In the genomic region with DNA sequence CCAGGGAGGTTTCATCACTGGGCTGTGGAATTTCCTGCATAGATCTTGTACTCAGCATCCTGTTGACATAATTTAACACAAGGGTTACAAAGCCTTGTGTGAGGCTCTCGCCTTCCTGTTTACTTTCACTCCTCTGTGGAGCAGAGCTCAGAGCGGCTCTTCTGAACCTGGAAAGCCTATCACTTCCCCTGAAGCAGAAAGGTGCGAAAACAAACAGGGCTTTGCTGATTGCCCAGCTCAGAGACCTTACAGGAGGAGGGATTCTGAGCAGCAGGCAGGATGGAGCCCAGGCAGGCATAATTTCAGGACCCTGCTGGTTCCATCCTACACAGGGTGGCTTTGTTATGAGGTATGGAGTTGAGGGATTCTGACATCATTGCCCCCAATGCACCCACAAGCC, we compare ENCODE assay signal across 10 mouse cellular contexts.
DNase-seq lines count a peak whose midpoint lies in the region; ATAC-seq and TF ChIP-seq lines count a peak whose summit lies in the region.
"Had no signal": no experiment of that assay in that cellular context is flagged by ENCODE, and none has a peak within 500 bp of the region (broad histone marks: within the 10 kb centered on the region; RNA-seq: fewer than 3 reads in every experiment).

No protein-coding gene starts in this region.

- peak; percentile 81 for ATAC-seq in kidney, embryonic 14.5 days (ENCODE audit: low FRiP score, low TSS enrichment)
- ATAC-seq in inflammation-experienced regulatory T-cells, adult 6 months, result peak; percentile 46
- no peak for ATAC-seq in midbrain, postnatal 0 days (ENCODE audit: low FRiP score)

- no peak for DNase-seq in kidney, postnatal 10 days
- DNase-seq in embryo, embryonic 9.5 days (ENCODE audit: extremely low spot score), result peak; percentile 19
- peak; percentile 25 for DNase-seq in midbrain, postnatal 0 days (ENCODE audit: low spot score)
- no peak for DNase-seq in adrenal gland, postnatal 4 days (ENCODE audit: low spot score in 2 of 2)
- no peak for DNase-seq in adrenal gland, adult 18-20 months (ENCODE audit: low spot score in 2 of 2)
- DNase-seq: cerebellum, adult 18-20 months; heart, postnatal 14 days had no signal

- 9% methylated on average over 3 of the region's 3 CpGs for WGBS in kidney, embryonic 14.5 days
- whole genome bisulfite sequencing in midbrain, postnatal 0 days, result 54% methylated on average over 3 of the region's 3 CpGs

- H3K27ac ChIP-seq in kidney, embryonic 14.5 days (ENCODE audit: low read depth, low read length), result no peak overlapping the region
- H3K27ac ChIP-seq in midbrain, postnatal 0 days (ENCODE audit: low read depth, low read length), result no peak overlapping the region
- H3K27ac ChIP-seq: macrophage had no signal

- H3K9me3 ChIP-seq in kidney, embryonic 14.5 days (ENCODE audit: control insufficient read depth, low read length), result no peaks in the 10 kb centered on the region
- no peaks in the 10 kb centered on the region for H3K9me3 ChIP-seq in midbrain, postnatal 0 days (ENCODE audit: low read length)

- H3K4me3 ChIP-seq in kidney, embryonic 14.5 days (ENCODE audit: low read length), result no peak overlapping the region
- H3K4me3 ChIP-seq in midbrain, postnatal 0 days (ENCODE audit: low read depth, low read length), result no peak overlapping the region

- H3K4me2 ChIP-seq in kidney, embryonic 14.5 days (replicated peaks; ENCODE audit: low read depth, low read length), result peak overlapping the region; percentile 22
- no peak overlapping the region for H3K4me2 ChIP-seq in midbrain, postnatal 0 days (ENCODE audit: low read depth, low read length, poor library complexity, severe bottlenecking)

- H3K4me1 ChIP-seq in kidney, embryonic 14.5 days (ENCODE audit: control insufficient read depth, insufficient read depth, low read length), result peaks cover 11% of the 10 kb centered on the region; the same call in 1 of the 2 replicates
- H3K4me1 ChIP-seq in midbrain, postnatal 0 days (ENCODE audit: insufficient read depth, low read length), result no peaks in the 10 kb centered on the region

- no peak overlapping the region for H3K9ac ChIP-seq in kidney, embryonic 14.5 days (ENCODE audit: low read depth, low read length)
- H3K9ac ChIP-seq in midbrain, postnatal 0 days (replicated peaks; ENCODE audit: low read length, poor library complexity, severe bottlenecking), result no peak overlapping the region

- no peaks in the 10 kb centered on the region for H3K36me3 ChIP-seq in kidney, embryonic 14.5 days (ENCODE audit: control insufficient read depth, insufficient read depth, low read length)
- no peaks in the 10 kb centered on the region for H3K36me3 ChIP-seq in midbrain, postnatal 0 days (ENCODE audit: insufficient read depth, low read length)

- H3K27me3 ChIP-seq in kidney, embryonic 14.5 days (ENCODE audit: control insufficient read depth, insufficient read depth, low read length), result no peaks in the 10 kb centered on the region
- no peaks in the 10 kb centered on the region for H3K27me3 ChIP-seq in midbrain, postnatal 0 days (ENCODE audit: insufficient read depth, low read length)

- TF ChIP-seq CTCF in midbrain, postnatal 0 days (IDR thresholded peaks at IDR 0.05), result no peak

Comparison
In these comparisons a context has a peak if more than half of its experiments do, and no peak if none do; other contexts are left out.
1. DNase-seq: peak in embryo, embryonic 9.5 days (single experiment) and midbrain, postnatal 0 days (single experiment); none in kidney, postnatal 10 days (single experiment), adrenal gland, postnatal 4 days (0 of 2) and adrenal gland, adult 18-20 months (0 of 2).